Mouse (Mus musculus) forebrain, embryonic 16.5 days (tissue): ENCODE measurements around the gene Rpl22. TPM values are rescaled to one million over a fixed set of nuclear protein-coding genes. Genes with fewer than 3 reads are reported as not detected.

Experiments used
- ATAC-seq: fragments of 200-750 bp; cut with Nextera tagmentation; 2 replicates; pipeline ENCODE4 v1.8.0; 2017; ENCODE audit warnings: mild to moderate bottlenecking, moderate library complexity
- H3K27ac ChIP-seq: fragments of 300-500 bp; sonication (generic); 2 replicates; pipeline ENCODE4 v1.5.1; 2014; ENCODE audit warnings: low read length, control low read depth
- H3K27me3 ChIP-seq: fragments of 300-500 bp; sonication (generic); replicated peaks from 2 replicates; pipeline ENCODE4 v1.6.1; 2014; ENCODE audit warnings: low read length; ENCODE audit not compliant: control insufficient read depth, insufficient read depth
- H3K36me3 ChIP-seq: fragments of 300-500 bp; sonication (generic); 2 replicates; pipeline ENCODE4 v1.6.1; 2014; ENCODE audit not compliant: control insufficient read depth, insufficient read depth
- H3K4me1 ChIP-seq: fragments of 300-500 bp; sonication (generic); replicated peaks from 2 replicates; pipeline ENCODE4 v1.6.1; 2014; ENCODE audit warnings: low read length; ENCODE audit not compliant: control insufficient read depth, insufficient read depth
- H3K4me2 ChIP-seq: fragments of 300-500 bp; sonication (generic); 2 replicates; pipeline ENCODE4 v1.6.1; 2014; ENCODE audit warnings: mild to moderate bottlenecking, low read length, control low read depth
- H3K4me3 ChIP-seq: fragments of 300-500 bp; sonication (generic); replicated peaks from 2 replicates; pipeline ENCODE4 v1.5.1; 2014; ENCODE audit warnings: mild to moderate bottlenecking, low read length, control low read depth
- H3K9ac ChIP-seq: fragments of 300-500 bp; sonication (generic); replicated peaks from 2 replicates; pipeline ENCODE4 v1.6.1; 2014; ENCODE audit warnings: low read depth, low read length, control low read depth
- H3K9me3 ChIP-seq: fragments of 300-500 bp; sonication (generic); 2 replicates; pipeline ENCODE4 v1.6.1; 2016; ENCODE audit warnings: low read length; ENCODE audit not compliant: control insufficient read depth
- WGBS: fragments of 180-500 bp; shearing (Covaris S2); extraction: QIAGEN DNeasy Blood & Tissue Kit; methylation state at CpG from one replicate; pipeline ENCODE4 v1.1.7; 2014; 5-methylcytosine and 5-hydroxymethylcytosine counted together
- polyA plus RNA-seq: library from polyadenylated mRNA; unstranded; fragments of >200 nt; fragmentation: Nextera tagmentation; extraction: Ambion mirVana; gene quantifications from 2 replicates; pipeline ENCODE4 v1.2.1, GENCODE M21; 2015

The Rpl22 gene
- polyA plus RNA-seq, 1 experiment from 2014 or later: 173 TPM

DNA sequence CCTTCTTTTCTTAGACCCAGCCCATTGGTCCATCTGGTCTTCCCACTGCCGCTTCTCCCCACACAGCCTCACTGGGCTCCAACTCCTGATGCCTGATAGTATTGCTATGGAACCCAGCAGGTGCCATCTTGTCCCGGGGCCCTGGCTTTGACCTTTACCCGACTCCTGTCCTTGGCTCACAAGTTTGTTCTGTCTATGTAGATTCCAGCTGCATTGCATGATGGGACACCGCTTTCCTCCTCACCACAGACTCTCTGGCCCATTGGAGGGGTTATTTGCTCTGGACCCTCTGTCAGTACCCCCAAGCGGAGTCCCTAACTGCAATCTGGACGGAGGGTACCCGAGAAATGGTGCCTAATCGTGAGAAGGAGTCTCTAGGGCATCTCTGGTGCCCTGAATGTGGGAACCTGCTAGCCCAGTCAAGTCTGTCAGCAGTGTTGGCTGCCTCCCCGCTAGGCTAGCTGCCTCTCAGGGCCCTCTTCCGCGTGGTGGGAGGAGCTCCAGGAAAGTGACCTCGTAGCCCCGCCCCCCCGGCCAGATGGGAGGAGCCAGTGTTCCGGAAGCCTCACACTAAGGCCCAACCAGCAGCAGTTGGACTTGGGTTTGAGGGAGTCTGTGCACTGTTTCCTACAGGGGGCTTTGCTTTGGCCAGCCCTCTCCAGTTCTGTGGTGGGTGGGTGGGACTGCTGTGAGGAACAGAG is 15.2 kb downstream of the Rpl22 start:
- Histone ChIP-seq H3K4me3 (no peak overlapping the region), H3K36me3 (no peaks in the 10 kb centered on the region), H3K27ac (no peak overlapping the region), H3K4me1 (peaks cover 20% of the 10 kb centered on the region), H3K9me3 (no peaks in the 10 kb centered on the region), H3K27me3 (no peaks in the 10 kb centered on the region), H3K9ac (no peak overlapping the region), H3K4me2 (peak overlapping the region; percentile 81)
- ATAC-seq: no peak
- 36% methylated on average over 15 of the region's 15 CpGs for WGBS

DNA sequence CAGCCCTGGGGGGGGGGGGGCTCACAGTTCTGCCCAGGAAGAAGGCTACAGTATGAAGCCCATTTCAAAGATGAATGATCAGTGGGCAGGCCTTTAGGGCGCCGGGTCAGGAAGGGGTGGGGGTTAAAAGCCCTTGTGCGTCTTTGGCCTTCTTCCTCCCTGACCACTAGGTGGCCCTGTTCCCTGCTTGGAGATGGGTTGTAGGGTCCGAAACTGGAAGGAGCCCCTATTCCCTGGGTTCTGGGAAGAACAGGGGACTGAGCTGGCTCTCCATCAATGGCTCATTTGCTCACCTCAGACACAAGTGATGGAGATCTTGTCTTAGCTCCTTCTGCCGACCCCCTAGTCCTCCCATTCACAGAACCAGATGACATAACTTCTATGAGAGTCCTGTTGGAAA is 17.8 kb downstream of the Rpl22 start:
- Histone ChIP-seq H3K4me2 (no peak overlapping the region), H3K4me1 (peaks cover 18% of the 10 kb centered on the region), H3K27ac (no peak overlapping the region), H3K9me3 (no peaks in the 10 kb centered on the region), H3K36me3 (no peaks in the 10 kb centered on the region), H3K9ac (no peak overlapping the region), H3K4me3 (no peak overlapping the region), H3K27me3 (no peaks in the 10 kb centered on the region)
- no peak for ATAC-seq
- WGBS: under 1% methylated on average over 5 of the region's 5 CpGs

DNA sequence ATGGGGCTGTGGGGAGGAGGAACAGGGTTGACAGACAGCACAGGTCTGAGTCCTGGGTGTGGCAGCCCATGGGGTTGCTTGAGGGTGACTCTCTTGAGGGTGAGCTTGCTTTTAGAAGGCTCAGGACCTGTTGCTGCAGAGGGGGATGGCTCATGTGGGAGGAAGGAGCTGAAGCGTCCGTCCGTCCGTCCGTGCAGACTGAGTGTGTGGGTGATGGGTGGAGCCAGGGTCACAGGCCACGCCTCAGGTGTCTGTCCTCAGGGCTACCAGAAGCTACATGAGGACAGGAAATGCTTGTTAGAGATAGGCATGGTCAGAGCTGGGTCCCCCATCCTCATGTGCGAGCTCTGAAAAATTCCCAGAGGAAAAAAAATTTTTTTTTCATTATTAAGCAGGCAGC is 19.1 kb downstream of the Rpl22 start:
- Histone ChIP-seq H3K36me3 (no peaks in the 10 kb centered on the region), H3K4me1 (peaks cover 23% of the 10 kb centered on the region), H3K27me3 (no peaks in the 10 kb centered on the region), H3K27ac (no peak overlapping the region), H3K4me3 (no peak overlapping the region), H3K4me2 (no peak overlapping the region), H3K9me3 (no peaks in the 10 kb centered on the region), H3K9ac (no peak overlapping the region)
- 70% methylated on average over 7 of the region's 7 CpGs for WGBS
- no peak for ATAC-seq

DNA sequence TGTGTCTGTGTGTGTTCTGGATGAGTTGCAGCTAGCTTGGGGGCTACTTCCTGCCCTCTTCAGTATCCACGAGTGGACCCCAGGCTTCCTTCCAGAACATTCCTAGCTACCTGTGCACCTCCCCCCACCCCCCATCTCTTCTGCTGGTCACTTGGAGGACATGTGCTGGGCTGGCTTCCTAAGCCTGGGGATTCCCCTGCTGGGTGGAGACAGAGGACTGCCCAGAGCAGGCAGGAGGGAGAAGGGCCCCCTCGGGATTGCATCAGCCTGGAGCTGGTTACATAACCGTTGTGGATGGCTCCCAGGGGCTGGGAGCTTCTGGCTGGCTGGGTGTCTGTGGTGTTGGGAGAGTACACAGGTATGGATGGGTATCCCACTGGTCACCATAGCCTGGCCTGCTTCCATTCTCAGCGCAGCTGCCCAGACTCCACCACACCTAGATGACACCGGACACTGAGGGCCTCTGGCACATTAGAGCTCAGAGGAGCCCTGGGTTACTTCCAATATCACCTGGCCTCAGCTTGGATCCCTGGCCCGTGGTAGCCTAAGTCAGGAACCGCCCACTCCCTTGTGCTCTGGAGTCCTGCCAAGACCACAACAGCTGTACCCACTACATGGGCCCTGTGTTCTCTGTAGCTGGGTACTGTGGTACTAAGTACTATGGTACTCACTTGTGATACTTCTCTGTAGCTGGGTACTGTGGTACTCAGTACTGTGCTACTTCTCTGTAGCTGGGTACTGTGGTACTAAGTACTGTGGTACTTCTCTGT is 19.8 kb downstream of the Rpl22 start:
- Histone ChIP-seq H3K27me3 (no peaks in the 10 kb centered on the region), H3K4me1 (peaks cover 22% of the 10 kb centered on the region), H3K4me2 (no peak overlapping the region), H3K9ac (no peak overlapping the region), H3K27ac (no peak overlapping the region), H3K4me3 (no peak overlapping the region), H3K36me3 (no peaks in the 10 kb centered on the region), H3K9me3 (no peaks in the 10 kb centered on the region)
- 50% methylated on average over 7 of the region's 7 CpGs for WGBS
- ATAC-seq: no peak

DNA sequence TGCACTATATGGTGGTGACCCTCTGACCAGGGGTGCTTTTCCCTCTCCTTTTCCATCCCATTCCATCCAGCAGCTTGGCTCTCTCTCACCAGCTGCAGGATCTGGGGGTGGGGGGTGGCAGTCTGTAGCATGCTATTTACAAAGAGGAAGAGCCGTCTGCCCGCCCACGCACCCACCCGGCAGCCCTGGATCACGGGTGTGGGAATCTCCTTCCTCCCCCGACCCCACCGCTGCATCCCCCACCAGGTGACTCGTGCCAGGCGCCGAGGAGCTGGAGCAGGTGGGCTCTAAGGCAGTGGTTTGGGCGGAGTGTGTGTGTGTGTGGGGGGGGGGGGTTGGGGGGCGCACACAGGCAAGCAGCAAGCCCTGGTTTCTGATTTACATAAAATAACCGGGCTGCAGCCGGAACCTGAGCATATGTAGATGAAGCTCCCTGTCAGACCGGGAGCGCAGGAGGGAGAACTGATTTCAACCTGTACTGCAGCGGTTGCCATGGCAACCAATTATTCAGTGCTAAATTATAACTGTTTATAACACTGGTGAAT is 24.4 kb downstream of the Rpl22 start:
- Histone ChIP-seq H3K4me3 (peak overlapping the region; percentile 35), H3K9ac (peak overlapping the region; percentile 50), H3K27ac (peak overlapping the region; percentile 95), H3K4me2 (peak overlapping the region; percentile 55), H3K9me3 (no peaks in the 10 kb centered on the region), H3K4me1 (peaks cover 31% of the 10 kb centered on the region), H3K27me3 (no peaks in the 10 kb centered on the region), H3K36me3 (no peaks in the 10 kb centered on the region)
- peak; percentile 79 for ATAC-seq
- 7% methylated on average over 16 of the region's 17 CpGs for WGBS

- Histone ChIP-seq H3K36me3 (no peaks in the 10 kb centered on the region), H3K9me3 (no peaks in the 10 kb centered on the region), H3K4me1 (peaks cover 31% of the 10 kb centered on the region), H3K4me2 (peak overlapping the region; percentile 55), H3K4me3 (no peak overlapping the region), H3K9ac (0 out of 2 replicates have a peak overlapping the region, but pooled peaks have one; percentile 23), H3K27me3 (no peaks in the 10 kb centered on the region), H3K27ac (peak overlapping the region; percentile 83)
- ATAC-seq: no peak; the same call in 1 of the 2 replicates
- WGBS: 34% methylated on average over 8 of the region's 8 CpGs
These were observed 25.3 kb downstream of the Rpl22 start for GRCm38 (mm10) chr4:152350722-152351421.

- Histone ChIP-seq H3K36me3 (no peaks in the 10 kb centered on the region), H3K4me3 (no peak overlapping the region), H3K4me2 (peak overlapping the region; percentile 1; the same call in 1 of the 2 replicates), H3K9ac (no peak overlapping the region), H3K4me1 (peaks cover 31% of the 10 kb centered on the region), H3K27ac (peak overlapping the region; percentile 83; the same call in 1 of the 2 replicates), H3K9me3 (no peaks in the 10 kb centered on the region), H3K27me3 (no peaks in the 10 kb centered on the region)
- WGBS: 12% methylated on average over 14 of the region's 14 CpGs
- ATAC-seq: peak; percentile 26; the same call in 1 of the 2 replicates
These were observed 26.1 kb downstream of the Rpl22 start for GRCm38 (mm10) chr4:152351422-152352305.

GRCm38 (mm10) chr4:152353886-152354637 is 28.5 kb downstream of the Rpl22 start:
- no peaks in the 10 kb centered on the region for H3K9me3 ChIP-seq
- no peak overlapping the region for H3K4me3 ChIP-seq
- H3K4me2 ChIP-seq: no peak overlapping the region
- 87% methylated on average over 14 of the region's 14 CpGs for WGBS
- no peak for ATAC-seq
- 0 out of 2 replicates have a peak, but pooled peaks cover under 1% of the 10 kb centered on the region for H3K27me3 ChIP-seq
- no peak overlapping the region for H3K27ac ChIP-seq
- H3K36me3 ChIP-seq: no peaks in the 10 kb centered on the region; the same call in 1 of the 2 replicates
- H3K9ac ChIP-seq: no peak overlapping the region
- H3K4me1 ChIP-seq: peaks cover 27% of the 10 kb centered on the region
